Mouse (Mus musculus) erythroblast, embryonic 14.5 days (primary cell): ENCODE results near the gene Slc22a13. TPM values are rescaled to one million over a fixed set of nuclear protein-coding genes. Genes with fewer than 3 reads are reported as not detected.
A peak's percentile ranks its signal among the peaks of the same experiment; 100 is the strongest.

Source experiments
- H3K27me3 ChIP-seq: 2 replicates; pipeline ENCODE4 v1.6.1; 2012; ENCODE audit warnings: inconsistent platforms; ENCODE audit not compliant: control insufficient read depth
- H3K36me3 ChIP-seq: 2 replicates; pipeline ENCODE4 v1.6.1; 2012; ENCODE audit warnings: mild to moderate bottlenecking, inconsistent platforms; ENCODE audit not compliant: control insufficient read depth
- H3K4me1 ChIP-seq: 2 replicates; pipeline ENCODE4 v1.6.1; 2012; ENCODE audit warnings: inconsistent platforms; ENCODE audit not compliant: control insufficient read depth
- H3K4me3 ChIP-seq: replicated peaks from 2 replicates; pipeline ENCODE3; 2012; ENCODE audit warnings: moderate library complexity, mild to moderate bottlenecking, inconsistent platforms
- H3K9me3 ChIP-seq: 2 replicates; pipeline ENCODE4 v1.6.1; 2012; ENCODE audit warnings: low read length, inconsistent platforms, mixed read lengths; ENCODE audit not compliant: control insufficient read depth
- GATA1 ChIP-seq: IDR thresholded peaks from 2 replicates; pipeline ENCODE4 v1.6.1; 2012; ENCODE audit warnings: low read length, inconsistent platforms, mixed read lengths
- TAL1 ChIP-seq: IDR thresholded peaks from 3 replicates; pipeline ENCODE4 v1.6.1; 2012; ENCODE audit warnings: low read length, inconsistent platforms, mixed read lengths
- polyA plus RNA-seq: library from polyadenylated mRNA; stranded (reverse); fragments of >175 nt; gene quantifications from 2 replicates; pipeline ENCODE4 v1.2.3, GENCODE M21; 2012

The Slc22a13 gene
- polyA plus RNA-seq, 1 experiment: not detected

DNA sequence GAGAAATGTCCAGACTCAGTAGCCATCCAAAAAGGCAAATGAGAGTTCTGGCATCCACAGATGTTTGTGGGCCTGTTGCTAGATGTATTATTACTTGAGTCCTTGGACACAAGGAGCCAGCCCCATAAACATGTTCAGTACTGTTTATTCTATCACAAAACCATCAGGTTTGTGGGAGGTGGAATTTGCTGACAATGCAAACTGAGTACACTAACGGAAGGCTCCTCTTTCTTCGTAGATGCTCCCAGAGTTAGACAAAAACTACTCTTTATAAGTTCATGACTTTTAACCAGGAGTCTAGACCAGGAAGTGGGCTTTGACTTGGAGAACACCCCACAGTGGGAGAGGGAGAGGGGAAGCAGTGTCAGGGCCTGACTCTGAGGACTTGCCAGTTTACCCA is 41.3 kb downstream of the Slc22a13 start:
- Histone ChIP-seq H3K9me3 (0 out of 2 replicates have a peak, but pooled peaks cover 2% of the 10 kb centered on the region), H3K4me1 (no peaks in the 10 kb centered on the region), H3K4me3 (no peak overlapping the region), H3K36me3 (no peaks in the 10 kb centered on the region), H3K27me3 (no peaks in the 10 kb centered on the region)
- TF ChIP-seq TAL1 (no peak), GATA1 (no peak)

DNA sequence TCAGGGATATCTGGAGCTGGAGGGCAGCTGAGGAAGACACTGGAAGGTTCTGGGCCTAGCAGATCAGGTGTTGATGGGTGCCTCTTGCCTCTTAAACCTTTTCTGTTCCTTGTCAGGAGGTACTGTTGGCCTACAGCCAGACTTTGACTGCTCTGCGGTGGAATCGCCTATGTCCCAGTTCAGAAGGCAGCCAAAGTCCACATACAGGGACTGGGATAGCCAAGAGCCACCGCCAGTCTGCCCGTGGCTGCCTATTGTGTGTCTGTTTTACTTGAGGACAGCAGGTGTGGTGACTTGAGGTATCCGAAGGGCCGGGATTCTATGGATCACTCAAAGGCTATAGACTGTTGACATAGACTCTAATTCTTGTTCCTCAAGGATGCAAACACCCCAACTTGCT is 43.4 kb downstream of the Slc22a13 start:
- no peak overlapping the region for H3K4me3 ChIP-seq
- 0 out of 2 replicates have a peak, but pooled peaks cover 2% of the 10 kb centered on the region for H3K9me3 ChIP-seq
- no peaks in the 10 kb centered on the region for H3K4me1 ChIP-seq
- H3K27me3 ChIP-seq: no peaks in the 10 kb centered on the region
- H3K36me3 ChIP-seq: no peaks in the 10 kb centered on the region
- no peak for TF ChIP-seq TAL1
- TF ChIP-seq GATA1: no peak

DNA sequence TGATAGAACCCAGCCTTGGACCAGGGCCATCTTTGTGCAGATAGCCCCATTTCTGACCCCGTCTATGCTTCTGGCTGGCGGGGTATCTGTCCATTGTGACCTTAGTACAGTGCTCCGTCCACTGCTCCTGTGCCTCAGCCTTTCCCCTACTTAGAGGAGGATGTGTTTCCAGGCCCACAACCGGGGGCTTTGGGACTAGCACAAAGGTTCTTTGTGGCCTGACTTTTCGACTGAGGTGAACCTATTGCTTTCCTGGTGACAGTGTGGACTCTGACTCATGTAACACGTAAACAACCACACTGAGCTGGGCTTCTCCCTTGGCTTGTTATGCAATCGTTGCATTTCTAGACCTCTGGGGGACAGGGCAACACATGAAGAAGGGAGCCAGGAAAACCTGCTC is 44.2 kb downstream of the Slc22a13 start:
- Histone ChIP-seq H3K27me3 (no peaks in the 10 kb centered on the region), H3K9me3 (0 out of 2 replicates have a peak, but pooled peaks cover 2% of the 10 kb centered on the region), H3K4me3 (no peak overlapping the region), H3K36me3 (no peaks in the 10 kb centered on the region), H3K4me1 (no peaks in the 10 kb centered on the region)
- TF ChIP-seq TAL1: no peak
- no peak for TF ChIP-seq GATA1

DNA sequence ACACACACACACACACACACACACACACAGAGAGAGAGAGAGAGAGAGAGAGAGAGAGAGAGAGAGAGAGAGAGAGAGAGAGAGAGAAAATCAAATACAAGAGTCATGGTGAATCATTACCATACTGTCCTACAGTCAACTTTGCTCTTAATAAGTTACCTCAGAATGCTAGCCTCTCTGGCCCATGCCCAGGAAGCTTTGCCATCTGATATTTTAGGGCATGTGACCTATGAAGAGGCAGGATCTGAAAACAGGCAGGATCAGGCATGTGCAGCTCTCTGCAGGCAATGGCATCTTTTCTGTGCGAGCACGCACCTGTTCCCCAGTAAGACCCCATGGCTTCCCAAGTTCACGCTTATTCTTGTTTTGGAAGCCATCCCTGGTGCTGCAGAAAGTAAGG is 48.2 kb downstream of the Slc22a13 start:
- no peaks in the 10 kb centered on the region for H3K36me3 ChIP-seq
- TF ChIP-seq TAL1: no peak
- no peak for TF ChIP-seq GATA1
- no peak overlapping the region for H3K4me3 ChIP-seq
- H3K27me3 ChIP-seq: peaks cover 26% of the 10 kb centered on the region
- no peaks in the 10 kb centered on the region for H3K4me1 ChIP-seq
- 0 out of 2 replicates have a peak, but pooled peaks cover 2% of the 10 kb centered on the region for H3K9me3 ChIP-seq

DNA sequence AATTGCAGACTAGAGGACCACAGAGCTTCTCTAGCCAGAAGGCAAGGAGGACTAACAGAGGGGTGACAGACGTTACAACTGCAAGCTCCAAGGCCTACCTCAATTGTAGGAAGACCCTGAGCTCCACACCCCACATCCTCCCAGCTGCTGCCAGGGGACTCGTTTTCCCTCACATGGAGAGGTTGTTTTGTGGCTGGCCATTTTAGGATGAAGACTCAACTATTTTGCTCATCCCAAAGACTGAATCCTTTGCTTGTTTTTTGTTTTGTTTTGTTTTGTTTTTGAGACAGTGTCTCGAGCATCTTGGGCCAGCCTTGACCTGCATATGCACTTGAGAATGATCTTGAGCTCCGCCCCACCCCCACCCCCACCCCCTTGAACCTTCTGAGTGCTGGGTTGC is 50.0 kb downstream of the Slc22a13 start, which contains the start of gene Gm47289:
Gene Gm47289, plus strand, starts transcription at position 301 of the 400 bp plus-strand sequence.
- H3K4me3 ChIP-seq: no peak within 1 kb of the TSS
- H3K36me3 ChIP-seq: no peaks in the 10 kb centered on the region
- peaks cover 28% of the 10 kb centered on the region for H3K27me3 ChIP-seq
- no peaks in the 10 kb centered on the region for H3K9me3 ChIP-seq
- TF ChIP-seq TAL1: no peak
- no peak for TF ChIP-seq GATA1
- H3K4me1 ChIP-seq: no peaks in the 10 kb centered on the region

DNA sequence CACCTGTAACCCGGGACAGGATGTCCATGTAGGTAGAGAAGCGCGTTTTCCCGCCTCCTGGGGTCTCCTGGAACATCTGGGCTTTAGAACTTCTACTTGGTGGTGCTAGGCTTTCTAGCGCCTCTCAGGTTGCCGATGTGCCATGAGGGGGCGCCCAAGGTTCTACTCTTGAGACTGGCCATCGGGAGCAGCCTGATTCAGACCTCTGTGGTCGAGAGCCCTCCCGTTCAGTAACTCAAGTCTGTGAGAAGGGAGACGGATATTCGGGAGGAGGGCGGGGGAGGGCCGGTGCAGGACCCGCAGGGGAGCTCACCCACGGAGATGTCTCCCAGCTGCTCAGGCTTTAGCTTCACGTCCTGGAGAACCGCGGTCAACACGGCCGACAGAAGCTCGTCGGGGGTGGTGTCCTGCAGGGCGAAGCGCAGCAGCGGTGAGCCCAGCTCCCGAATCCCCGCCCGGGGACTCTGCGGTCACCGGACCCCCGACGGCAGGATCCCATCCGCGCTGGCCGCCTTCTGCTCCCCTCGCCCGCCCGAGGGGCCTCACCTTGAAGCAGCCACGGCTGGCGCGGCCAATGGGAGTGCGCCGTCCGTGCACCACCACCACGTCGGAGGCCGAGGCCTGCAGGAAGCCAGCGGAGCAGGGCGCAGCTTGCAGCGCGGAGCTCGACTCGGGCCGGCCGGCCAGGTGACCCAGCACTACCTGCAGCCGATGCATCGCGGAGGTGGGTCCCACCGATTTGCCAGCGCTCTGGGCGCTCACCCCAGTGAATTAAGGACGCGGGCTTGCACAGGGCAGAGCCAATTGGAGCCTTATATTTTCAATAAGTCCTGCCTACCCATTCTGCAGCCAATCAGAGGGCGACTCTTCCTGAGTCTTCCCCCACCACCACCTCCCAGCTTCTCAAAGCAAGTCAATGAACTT is 52.4 kb downstream of the Slc22a13 start, which contains the start of gene Acaa1b:
Gene Acaa1b, minus strand, starts transcription at position 816 of the 924 bp plus-strand sequence.
- TF ChIP-seq TAL1 (no peak), GATA1 (no peak)

DNA sequence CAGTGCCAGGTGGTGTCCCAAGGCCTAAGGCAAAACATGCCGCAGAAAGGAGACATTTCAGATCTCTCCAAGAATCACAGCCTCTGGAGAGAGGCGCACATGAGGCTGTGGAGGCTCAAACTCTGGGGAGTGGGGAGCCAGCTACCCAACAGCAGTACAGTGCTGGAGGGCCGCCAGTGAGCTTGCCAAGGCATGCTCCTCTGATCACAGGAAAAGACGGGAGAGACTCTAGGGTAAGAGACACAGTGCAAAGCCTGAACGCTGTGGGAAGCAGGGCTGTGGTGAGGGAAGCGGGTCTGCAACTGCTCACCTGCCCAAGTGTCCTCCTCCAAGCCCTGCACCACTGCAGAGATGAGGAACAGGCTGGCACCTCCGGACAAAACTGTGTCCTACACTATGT is 53.1 kb downstream of the Slc22a13 start:
- no peaks in the 10 kb centered on the region; the same call in 1 of the 2 replicates for H3K36me3 ChIP-seq
- TF ChIP-seq GATA1: no peak
- no peak for TF ChIP-seq TAL1
- H3K9me3 ChIP-seq: no peaks in the 10 kb centered on the region
- H3K4me1 ChIP-seq: no peaks in the 10 kb centered on the region
- no peak overlapping the region for H3K4me3 ChIP-seq
- H3K27me3 ChIP-seq: peaks cover 28% of the 10 kb centered on the region

More for the DNA sequence above, 52.4 kb downstream of the Slc22a13 start, which contains the start of gene Acaa1b:
- Histone ChIP-seq H3K4me3 (peak within 1 kb of the TSS; percentile 50), H3K36me3 (no peaks in the 10 kb centered on the region; the same call in 1 of the 2 replicates), H3K4me1 (no peaks in the 10 kb centered on the region), H3K27me3 (peaks cover 28% of the 10 kb centered on the region), H3K9me3 (no peaks in the 10 kb centered on the region)

DNA sequence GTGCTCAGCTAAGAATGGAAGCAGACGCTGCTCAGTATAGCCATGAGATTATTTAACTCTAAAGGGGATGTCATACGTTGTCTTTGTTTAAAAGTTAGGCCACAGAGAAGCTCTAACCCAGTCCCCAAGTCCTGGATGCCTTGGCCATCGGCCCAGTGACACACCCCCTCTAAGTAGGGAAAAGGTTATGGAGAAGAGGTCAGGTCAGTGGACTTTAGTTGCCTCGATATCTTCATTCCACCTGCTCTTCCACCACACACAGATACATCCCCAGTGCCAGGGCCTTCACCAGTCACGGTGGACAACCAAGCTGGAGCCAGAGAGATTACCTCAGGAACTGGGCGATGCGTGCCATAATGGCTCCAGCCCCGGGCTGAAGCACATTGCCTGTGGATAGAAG is 53.5 kb downstream of the Slc22a13 start:
- Histone ChIP-seq H3K36me3 (no peaks in the 10 kb centered on the region; the same call in 1 of the 2 replicates), H3K27me3 (peaks cover 28% of the 10 kb centered on the region), H3K4me1 (no peaks in the 10 kb centered on the region), H3K4me3 (no peak overlapping the region), H3K9me3 (no peaks in the 10 kb centered on the region)
- TF ChIP-seq TAL1: no peak
- no peak for TF ChIP-seq GATA1

DNA sequence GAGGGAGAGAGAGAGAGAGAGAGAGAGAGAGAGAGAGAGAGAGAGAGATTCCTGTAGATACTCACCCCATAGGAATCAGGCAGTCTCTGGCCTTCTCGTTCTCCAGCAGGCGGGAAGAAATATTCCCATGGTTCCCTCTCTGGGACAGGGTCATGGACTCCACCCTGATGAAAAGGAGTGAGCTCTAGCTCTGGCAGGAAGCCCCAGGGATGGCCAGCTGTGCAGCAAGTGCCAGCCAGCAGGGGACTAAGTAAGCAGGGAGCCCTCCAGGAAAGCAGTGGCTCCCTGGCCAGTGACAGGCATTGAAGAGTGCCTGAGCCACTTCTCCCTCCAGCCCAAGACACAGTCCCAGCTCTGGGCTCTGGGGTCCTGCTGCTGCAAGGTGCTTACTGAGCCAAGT is 57.1 kb downstream of the Slc22a13 start:
- no peak for TF ChIP-seq GATA1
- TF ChIP-seq TAL1: no peak
- no peak overlapping the region for H3K4me3 ChIP-seq
- H3K36me3 ChIP-seq: no peaks in the 10 kb centered on the region; the same call in 1 of the 2 replicates
- no peaks in the 10 kb centered on the region for H3K4me1 ChIP-seq
- peaks cover 13% of the 10 kb centered on the region for H3K27me3 ChIP-seq
- no peaks in the 10 kb centered on the region for H3K9me3 ChIP-seq
